Mouse (Mus musculus): Measurements from ENCODE around the gene Irf2.

Gene Irf2

DNA sequence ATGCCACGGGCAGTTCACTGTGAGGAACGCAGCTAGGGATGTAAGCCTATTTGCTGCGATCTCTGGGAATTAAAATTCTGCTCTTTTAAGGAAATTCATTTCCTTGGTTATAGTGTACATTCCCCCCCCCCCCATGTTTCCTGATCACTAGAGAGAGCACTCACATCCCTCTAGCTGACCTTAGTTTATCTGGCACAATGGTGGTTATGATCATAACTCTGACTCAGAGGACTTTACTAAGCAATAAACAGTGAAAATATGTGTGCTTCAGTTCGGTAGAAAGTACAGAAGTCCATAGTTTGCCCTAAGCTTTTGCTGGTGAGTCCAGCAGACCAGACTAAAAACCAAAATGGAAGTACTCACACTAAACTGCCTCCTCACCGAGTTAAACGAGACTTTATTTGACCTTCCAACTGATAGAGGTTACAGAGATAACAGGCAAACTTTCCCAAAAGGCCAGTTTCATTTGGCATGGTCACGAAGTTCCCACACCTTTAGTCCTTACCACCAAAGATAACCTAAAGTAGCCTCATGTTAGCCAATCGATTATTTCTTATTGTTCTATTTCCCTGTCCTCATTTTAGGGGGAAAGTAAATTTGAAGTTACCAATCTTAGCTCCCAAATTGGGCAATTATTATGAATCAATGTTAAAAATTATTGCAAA is 142.4 kb downstream of the Irf2 start:
- DNase-seq (ENCODE audit: low spot score): no peak

DNA sequence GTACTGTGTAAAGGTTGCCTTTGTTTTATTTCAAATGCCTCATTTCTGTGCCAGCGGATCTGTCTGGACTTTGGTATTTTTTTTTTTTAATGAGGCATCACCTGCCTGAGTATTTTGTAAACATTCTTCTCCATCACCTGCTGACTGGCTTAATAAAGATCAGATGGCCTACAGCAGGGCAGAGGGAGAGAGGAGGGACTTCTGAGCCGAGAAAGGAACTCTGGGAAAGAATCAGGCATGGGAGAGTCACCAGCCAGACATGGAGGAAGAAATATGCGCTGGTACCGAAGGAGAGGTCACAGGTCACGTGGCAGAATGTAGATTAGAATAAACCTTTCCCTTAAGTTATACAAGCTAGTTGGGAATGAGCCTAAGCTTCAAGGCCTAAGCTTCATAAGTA is 143.2 kb downstream of the Irf2 start:
- DNase-seq (ENCODE audit: low spot score): no peak

DNA sequence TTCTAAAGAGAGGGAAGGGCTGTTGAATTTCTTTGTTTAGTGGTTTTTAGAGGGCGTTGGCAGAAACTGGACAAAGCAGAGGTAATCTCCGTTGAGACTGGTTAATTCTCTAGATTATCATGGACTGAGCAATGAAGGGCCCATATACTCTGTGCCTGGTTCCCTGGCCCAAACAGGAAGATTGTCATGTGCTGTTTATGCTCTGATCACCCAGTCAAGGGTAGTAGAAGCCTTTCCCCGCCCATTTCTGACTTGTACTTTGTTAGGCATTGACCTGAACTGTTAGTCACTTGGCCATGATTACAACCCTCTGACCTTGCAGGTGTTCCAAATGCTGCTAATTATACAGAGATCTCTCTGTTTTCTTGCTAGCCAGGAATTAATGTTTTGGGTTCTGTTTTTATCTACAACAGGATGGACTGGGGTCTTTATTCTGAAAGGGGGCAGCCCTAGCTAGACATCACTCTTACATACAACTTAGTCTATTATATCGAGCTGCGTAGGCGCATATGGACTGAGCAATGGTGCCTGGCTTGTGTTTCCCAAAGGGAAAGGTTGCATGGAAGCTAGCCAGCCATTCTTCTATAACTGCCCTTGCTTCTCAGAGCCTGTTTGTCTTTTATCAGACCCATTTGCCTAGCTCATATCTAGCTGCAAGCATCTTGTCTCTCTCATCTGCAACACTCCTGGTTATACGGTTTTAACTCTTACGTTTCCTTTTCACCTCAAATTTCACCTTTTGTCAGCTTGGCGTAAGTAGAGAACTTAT is 143.9 kb downstream of the Irf2 start:
- DNase-seq (ENCODE audit: low spot score): no peak

DNA sequence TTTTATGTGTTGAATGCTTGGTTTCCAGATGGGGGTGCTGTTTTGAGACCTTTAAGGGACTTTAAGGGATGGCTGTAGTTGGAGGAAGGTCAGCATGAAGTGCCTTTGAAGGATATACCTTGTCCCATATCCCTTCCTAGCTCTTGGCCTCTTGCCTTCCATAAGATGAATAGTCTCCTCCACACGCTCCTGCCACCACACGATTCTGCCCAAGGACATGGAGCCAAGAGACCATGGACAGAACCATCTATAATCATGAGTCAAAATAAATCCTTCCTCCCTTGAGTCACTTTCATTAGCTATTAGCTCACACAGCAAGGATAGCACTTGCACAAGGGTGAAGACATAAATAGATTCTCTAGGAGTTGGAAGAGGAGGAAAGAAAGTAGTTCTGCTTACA is 146.3 kb downstream of the Irf2 start:
- no peak for DNase-seq (ENCODE audit: low spot score)

DNA sequence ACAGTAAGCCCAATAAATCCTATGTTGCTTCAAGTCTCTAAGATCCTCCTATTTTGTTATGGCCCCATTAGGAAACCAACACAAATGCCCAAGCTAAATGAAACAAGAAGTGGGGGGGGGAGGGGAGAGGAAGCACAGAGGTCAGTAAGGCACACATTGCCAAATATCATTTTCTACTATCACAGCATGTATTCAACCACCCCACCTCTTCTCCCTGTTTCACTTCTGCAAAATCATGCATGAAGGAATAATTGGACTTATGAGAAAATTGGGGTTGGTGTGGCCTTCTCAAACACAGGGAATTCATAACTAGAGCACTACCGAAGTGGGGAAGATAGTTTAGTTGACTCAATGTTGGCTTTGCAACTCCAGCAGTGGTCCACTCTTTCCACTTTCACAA is 146.7 kb downstream of the Irf2 start:
- no peak for DNase-seq (ENCODE audit: low spot score)

DNA sequence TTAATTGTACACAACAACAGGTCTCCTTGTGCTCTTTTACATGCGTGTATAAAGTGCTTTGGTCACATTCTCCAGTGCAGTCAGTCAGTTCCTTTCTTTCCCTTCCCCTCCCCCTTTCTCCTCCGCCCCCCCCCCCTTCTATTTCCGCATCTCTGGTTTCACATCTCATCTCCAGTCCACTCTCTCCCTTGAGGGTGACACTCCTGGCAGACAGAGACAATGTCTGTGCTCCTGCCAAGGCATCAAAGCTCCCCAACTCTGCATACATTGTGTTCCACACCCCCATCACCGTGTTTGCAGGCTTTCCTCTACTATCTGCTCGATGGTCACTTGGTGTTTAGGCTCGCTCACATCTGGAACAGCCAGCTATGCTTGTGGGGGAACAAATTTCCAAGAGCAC is 147.9 kb downstream of the Irf2 start:
- no peak for DNase-seq (ENCODE audit: low spot score)

DNA sequence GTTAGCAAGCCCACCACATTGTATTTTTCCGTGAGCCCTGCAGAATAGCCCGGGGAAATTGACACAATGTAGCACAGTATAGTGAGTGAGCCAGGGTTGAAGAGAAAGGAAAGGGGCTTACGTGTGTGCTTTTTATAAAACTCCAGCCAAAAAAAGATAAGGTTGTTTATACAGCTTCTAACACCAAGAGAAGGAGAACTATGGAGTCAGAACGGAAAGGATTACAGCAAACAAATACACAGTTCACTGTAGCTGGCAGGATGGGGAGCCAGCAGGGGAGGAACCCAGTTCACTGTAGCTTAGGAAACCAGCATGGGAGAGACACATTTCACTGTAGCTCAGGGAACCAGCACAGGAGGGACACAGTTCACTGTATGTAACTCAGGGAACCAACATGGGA is 149.0 kb downstream of the Irf2 start:
- DNase-seq (ENCODE audit: low spot score): no peak

DNA sequence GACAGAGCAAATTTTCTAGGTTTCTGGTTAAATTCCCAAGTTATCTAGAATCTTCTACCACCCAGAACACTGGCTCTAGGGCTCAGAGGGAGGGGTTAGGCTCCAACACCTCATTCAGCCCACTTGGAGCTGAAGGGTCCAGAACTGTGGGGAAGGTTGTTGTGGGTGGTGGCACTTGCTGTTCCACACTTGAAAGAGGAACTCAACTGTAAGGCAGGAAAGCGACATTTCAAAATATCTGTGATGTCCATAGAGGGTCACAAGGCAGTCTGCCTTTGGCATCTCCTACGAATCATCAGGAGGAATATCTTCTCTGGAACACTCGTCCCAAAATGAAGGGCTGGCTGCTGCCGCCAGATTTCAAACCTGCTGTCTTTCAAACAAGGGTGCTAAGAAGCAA is 150.7 kb downstream of the Irf2 start:
- no peak for DNase-seq (ENCODE audit: low spot score)

DNA sequence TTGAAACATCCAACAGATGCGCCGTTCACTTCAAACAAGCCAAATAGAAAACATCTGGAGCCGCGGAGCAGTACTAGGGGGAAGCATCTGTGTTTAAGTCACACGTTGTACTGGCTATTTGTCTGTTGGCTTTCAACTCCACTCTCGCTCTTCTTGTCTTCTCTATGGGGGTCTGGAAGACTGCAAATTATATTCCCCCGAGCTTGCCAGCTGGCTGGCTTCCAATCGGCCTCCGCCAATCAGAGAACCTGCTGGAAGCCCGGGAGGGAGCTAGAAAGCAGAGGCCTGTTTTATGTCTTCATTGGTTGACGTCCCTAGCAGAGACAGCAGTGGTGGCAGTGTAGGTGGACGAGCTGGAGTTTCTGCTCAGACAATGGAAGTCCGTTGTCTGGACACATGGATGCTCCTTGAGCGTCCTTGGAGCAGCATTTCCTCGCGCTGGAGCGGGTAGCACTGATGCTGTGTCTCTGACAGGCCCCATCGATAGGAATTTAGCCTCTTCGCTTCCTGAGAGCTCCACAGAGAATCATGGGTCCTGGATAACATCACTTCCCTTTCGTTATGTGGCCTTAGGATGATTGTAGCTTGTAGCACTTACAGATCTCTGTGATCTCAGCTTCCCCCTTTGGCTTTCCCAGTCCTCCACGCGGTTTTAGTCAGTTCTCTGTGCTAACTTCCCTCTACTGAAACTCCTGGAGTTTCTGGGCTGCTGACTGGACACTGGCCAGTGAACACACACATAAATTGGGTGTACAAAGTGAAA is 153.2 kb downstream of the Irf2 start:
- peak; percentile 46 for DNase-seq (ENCODE audit: low spot score)

DNA sequence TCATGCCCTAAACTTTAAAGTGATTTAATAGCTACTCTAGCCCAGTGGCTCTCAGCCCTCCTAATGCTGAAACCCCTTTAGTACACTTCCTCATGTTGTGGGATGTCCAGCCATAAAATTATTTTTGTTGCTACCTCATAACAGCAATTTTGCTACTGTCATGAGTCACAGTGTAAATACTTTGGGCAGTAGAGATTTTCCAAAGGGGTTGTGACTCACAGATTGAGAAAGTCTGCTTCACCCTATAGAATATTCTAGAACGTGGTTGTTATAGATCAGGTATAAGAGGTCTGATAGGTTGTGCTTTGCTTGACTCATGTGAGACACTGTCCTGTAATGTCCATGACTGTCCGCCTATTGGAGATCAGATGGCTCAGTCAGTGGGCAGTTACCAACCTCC is 154.9 kb downstream of the Irf2 start:
- DNase-seq (ENCODE audit: low spot score): no peak

DNA sequence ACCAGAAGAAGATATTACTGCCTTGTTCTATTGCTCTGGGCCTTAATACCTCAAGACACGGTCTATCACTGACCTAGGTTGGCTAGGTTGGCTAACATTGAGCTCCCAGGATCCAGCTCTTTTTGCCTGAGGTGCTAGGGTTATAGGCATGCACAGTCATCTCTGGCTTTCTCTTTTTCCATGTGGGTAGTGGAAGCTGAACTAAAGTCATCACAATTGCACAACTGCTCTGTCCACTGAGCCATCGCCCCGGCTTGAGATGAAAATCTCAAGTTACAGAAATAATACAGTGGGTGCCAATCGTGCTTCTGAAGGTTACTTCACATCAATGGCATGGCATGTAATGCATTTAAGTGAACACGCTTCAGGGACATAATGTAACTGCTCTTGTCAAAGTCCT is 156.5 kb downstream of the Irf2 start:
- DNase-seq (ENCODE audit: low spot score): no peak

DNA sequence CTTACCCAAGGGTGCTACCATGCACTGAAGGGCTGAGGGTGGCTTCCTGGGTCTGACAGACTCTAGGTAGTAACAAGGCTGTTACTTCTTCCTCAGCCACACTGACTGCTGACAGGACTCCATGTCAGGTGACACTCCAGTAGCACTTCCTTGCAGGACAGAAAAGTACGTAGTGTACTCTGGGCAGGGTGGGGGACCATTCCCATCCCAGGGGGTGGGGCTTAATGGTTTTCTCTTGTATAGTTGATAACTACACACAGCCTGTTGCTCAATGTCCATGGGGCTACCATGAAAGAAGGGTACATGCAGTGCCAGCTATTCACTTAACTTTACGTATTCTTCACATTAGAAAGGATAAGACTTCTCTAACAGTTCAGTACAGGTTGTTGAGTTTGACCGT is 157.2 kb downstream of the Irf2 start:
- no peak for DNase-seq (ENCODE audit: low spot score)
